Mouse (Mus musculus) CH12.LX (cell line): ENCODE measurements around the gene Abcb8. TPM values are rescaled to one million over a fixed set of nuclear protein-coding genes. Genes with fewer than 3 reads are reported as not detected.

Experiments
- DNase-seq: peaks from one replicate; pipeline ENCODE4 v3.0.0-alpha.2; 2013; ENCODE audit errors: extremely low read depth
- H3K27ac ChIP-seq: 2 replicates; pipeline ENCODE4 v1.5.1; 2012; ENCODE audit warnings: low read depth, mild to moderate bottlenecking, control low read depth, moderate library complexity; ENCODE audit not compliant: insufficient read depth
- H3K27me3 ChIP-seq: replicated peaks from 2 replicates; pipeline ENCODE3; 2012; ENCODE audit warnings: inconsistent platforms
- H3K36me3 ChIP-seq, 2 experiments: replicated peaks in 1 of 2; 2 replicates each; pipeline versions ENCODE3 to v1.6.1; 2012; ENCODE audit warnings: inconsistent platforms in 1 of 2, low read length in 1 of 2, mild to moderate bottlenecking in 1 of 2, mixed read lengths in 1 of 2, moderate library complexity in 1 of 2; ENCODE audit not compliant: control insufficient read depth in 1 of 2, insufficient read depth in 1 of 2
- H3K4me1 ChIP-seq, 2 experiments: 2 replicates each; pipeline ENCODE4 v1.6.1; 2012; ENCODE audit warnings: inconsistent platforms in 1 of 2, moderate library complexity in 1 of 2; ENCODE audit not compliant: insufficient read depth in 2 of 2, control insufficient read depth in 1 of 2
- H3K4me2 ChIP-seq: 2 replicates; pipeline ENCODE4 v1.6.1; 2012; ENCODE audit warnings: low read depth, mild to moderate bottlenecking, control low read depth; ENCODE audit not compliant: poor library complexity, insufficient read depth, severe bottlenecking
- H3K4me3 ChIP-seq, 3 experiments: fragments of 150-350 bp in 1 of 3; sonication (generic) in 1 of 3; replicated peaks in 1 of 3; 2 replicates each; pipeline versions ENCODE3 to v1.5.1; 2011 to 2012; ENCODE audit warnings: low read depth in 2 of 3, low read length in 2 of 3, mild to moderate bottlenecking in 2 of 3, moderate library complexity in 2 of 3, control low read depth in 1 of 3, improper control_type of control experiment in 1 of 3, inconsistent platforms in 1 of 3, mixed read lengths in 1 of 3; ENCODE audit not compliant: poor library complexity in 1 of 3
- H3K79me2 ChIP-seq: replicated peaks from 2 replicates; pipeline ENCODE4 v1.6.1; 2012; ENCODE audit warnings: mild to moderate bottlenecking, moderate library complexity; ENCODE audit not compliant: control insufficient read depth, poor library complexity, insufficient read depth, severe bottlenecking; ENCODE audit errors: extremely low read depth
- H3K9ac ChIP-seq: 2 replicates; pipeline ENCODE4 v1.6.1; 2012; ENCODE audit warnings: low read depth, mild to moderate bottlenecking, control low read depth, moderate library complexity; ENCODE audit not compliant: insufficient read depth
- H3K9me3 ChIP-seq: replicated peaks from 2 replicates; pipeline ENCODE3; 2012; ENCODE audit warnings: low read length, inconsistent platforms, mixed read lengths
- BHLHE40 ChIP-seq: IDR thresholded peaks from 2 replicates; pipeline ENCODE4 v1.6.1; 2011; ENCODE audit warnings: mild to moderate bottlenecking, low read depth, low read length, improper control_type of control experiment
- CHD1 ChIP-seq: IDR thresholded peaks from 2 replicates; pipeline ENCODE4 v1.6.1; 2012; ENCODE audit warnings: low read depth, low read length, improper control_type of control experiment, inconsistent platforms
- CHD2 ChIP-seq: IDR thresholded peaks from 2 replicates; pipeline ENCODE4 v1.6.1; 2011; ENCODE audit warnings: low read length, improper control_type of control experiment
- CTCF ChIP-seq, 2 experiments: IDR thresholded peaks in 1 of 2; conservative IDR thresholded peaks in 1 of 2; 2 replicates each; pipeline ENCODE4 v1.5.1; 2011 to 2012; ENCODE audit warnings: low read depth in 2 of 2, low read length in 2 of 2, improper control_type of control experiment in 1 of 2, inconsistent platforms in 1 of 2, mild to moderate bottlenecking in 1 of 2, moderate library complexity in 1 of 2
- E2F4 ChIP-seq: IDR thresholded peaks from 2 replicates; pipeline ENCODE4 v1.6.1; 2011; ENCODE audit warnings: low read depth, low read length, improper control_type of control experiment; ENCODE audit not compliant: insufficient replicate concordance
- ELF1 ChIP-seq: IDR thresholded peaks from 2 replicates; pipeline ENCODE4 v1.6.1; 2014; ENCODE audit warnings: low read depth, mild to moderate bottlenecking, inconsistent platforms, low read length, improper control_type of control experiment
- EP300 ChIP-seq: IDR thresholded peaks from 2 replicates; pipeline ENCODE4 v1.6.1; 2011; ENCODE audit warnings: low read length, improper control_type of control experiment
- ETS1 ChIP-seq: conservative IDR thresholded peaks from 2 replicates; pipeline ENCODE4 v1.6.1; 2012; ENCODE audit warnings: low read depth, mild to moderate bottlenecking, inconsistent platforms, low read length, improper control_type of control experiment, moderate library complexity
- GABPA ChIP-seq: IDR thresholded peaks from 2 replicates; pipeline ENCODE4 v1.6.1; 2012; ENCODE audit warnings: low read depth, low read length, improper control_type of control experiment, inconsistent platforms; ENCODE audit not compliant: insufficient replicate concordance
- HCFC1 ChIP-seq: IDR thresholded peaks from 2 replicates; pipeline ENCODE4 v1.6.1; 2012; ENCODE audit warnings: low read depth, mild to moderate bottlenecking, inconsistent platforms, low read length, improper control_type of control experiment
- IRF4 ChIP-seq: IDR thresholded peaks from 2 replicates; pipeline ENCODE4 v1.6.1; 2014; ENCODE audit warnings: low read depth, mild to moderate bottlenecking, inconsistent platforms, low read length, improper control_type of control experiment
- JUN ChIP-seq: IDR thresholded peaks from 2 replicates; pipeline ENCODE4 v1.6.1; 2011; ENCODE audit warnings: low read depth, mild to moderate bottlenecking, low read length, improper control_type of control experiment, moderate library complexity; ENCODE audit not compliant: insufficient read depth
- JUND ChIP-seq: conservative IDR thresholded peaks from 2 replicates; pipeline ENCODE4 v1.6.1; 2011; ENCODE audit warnings: low read depth, low read length, improper control_type of control experiment
- KAT2A ChIP-seq: IDR thresholded peaks from 2 replicates; pipeline ENCODE4 v1.6.1; 2012; ENCODE audit warnings: low read length, improper control_type of control experiment, inconsistent platforms; ENCODE audit not compliant: insufficient replicate concordance
- MAFK ChIP-seq: IDR thresholded peaks from 2 replicates; pipeline ENCODE4 v1.6.1; 2011; ENCODE audit warnings: low read length, improper control_type of control experiment; ENCODE audit not compliant: insufficient replicate concordance
- MAX ChIP-seq: IDR thresholded peaks from 2 replicates; pipeline ENCODE4 v1.6.1; 2011; ENCODE audit warnings: low read length, improper control_type of control experiment
- MAZ ChIP-seq: IDR thresholded peaks from 2 replicates; pipeline ENCODE4 v1.6.1; 2012; ENCODE audit warnings: low read depth, mild to moderate bottlenecking, inconsistent platforms, low read length, improper control_type of control experiment, moderate library complexity
- MEF2A ChIP-seq: IDR thresholded peaks from 2 replicates; pipeline ENCODE4 v1.6.1; 2014; ENCODE audit warnings: low read depth, mild to moderate bottlenecking, inconsistent platforms, low read length, improper control_type of control experiment, borderline replicate concordance
- MXI1 ChIP-seq: IDR thresholded peaks from 2 replicates; pipeline ENCODE4 v1.6.1; 2011; ENCODE audit warnings: mild to moderate bottlenecking, low read depth, low read length, improper control_type of control experiment
- MYC ChIP-seq: IDR thresholded peaks from 2 replicates; pipeline ENCODE4 v1.6.1; 2011; ENCODE audit warnings: low read depth, mild to moderate bottlenecking, improper control_type of control experiment, low read length
- NELFE ChIP-seq: IDR thresholded peaks from 2 replicates; pipeline ENCODE4 v1.6.1; 2011; ENCODE audit warnings: low read depth, low read length, improper control_type of control experiment
- NRF1 ChIP-seq: IDR thresholded peaks from 2 replicates; pipeline ENCODE4 v1.6.1; 2014; ENCODE audit warnings: low read depth, mild to moderate bottlenecking, inconsistent platforms, low read length, improper control_type of control experiment, moderate library complexity
- PAX5 ChIP-seq: IDR thresholded peaks from 2 replicates; pipeline ENCODE4 v1.6.1; 2012; ENCODE audit warnings: low read length, inconsistent platforms, mixed read lengths
- POLR2A ChIP-seq: IDR thresholded peaks from 2 replicates; pipeline ENCODE4 v1.6.1; 2011; ENCODE audit warnings: low read depth, mild to moderate bottlenecking, improper control_type of control experiment, low read length
- POLR2AphosphoS2 ChIP-seq: IDR thresholded peaks from 2 replicates; pipeline ENCODE4 v1.6.1; 2011; ENCODE audit warnings: low read depth, low read length, improper control_type of control experiment
- RAD21 ChIP-seq: IDR thresholded peaks from 2 replicates; pipeline ENCODE4 v1.6.1; 2011; ENCODE audit warnings: low read depth, mild to moderate bottlenecking, low read length, improper control_type of control experiment, moderate library complexity
- RCOR1 ChIP-seq: conservative IDR thresholded peaks from 2 replicates; pipeline ENCODE4 v1.6.1; 2012; ENCODE audit warnings: low read depth, mild to moderate bottlenecking, inconsistent platforms, low read length, improper control_type of control experiment
- SIN3A ChIP-seq: IDR thresholded peaks from 2 replicates; pipeline ENCODE4 v1.6.1; 2012; ENCODE audit warnings: low read length, improper control_type of control experiment, inconsistent platforms
- SMC3 ChIP-seq: IDR thresholded peaks from 2 replicates; pipeline ENCODE4 v1.6.1; 2011; ENCODE audit warnings: low read depth, low read length, improper control_type of control experiment
- TBP ChIP-seq: conservative IDR thresholded peaks from 2 replicates; pipeline ENCODE4 v1.6.1; 2011; ENCODE audit warnings: low read depth, low read length, improper control_type of control experiment
- TCF12 ChIP-seq: IDR thresholded peaks from 2 replicates; pipeline ENCODE4 v1.6.1; 2014; ENCODE audit warnings: low read depth, mild to moderate bottlenecking, inconsistent platforms, low read length, improper control_type of control experiment
- UBTF ChIP-seq: IDR thresholded peaks from 2 replicates; pipeline ENCODE4 v1.6.1; 2012; ENCODE audit warnings: low read depth, mild to moderate bottlenecking, inconsistent platforms, low read length, improper control_type of control experiment, moderate library complexity
- USF1 ChIP-seq: IDR thresholded peaks from 2 replicates; pipeline ENCODE4 v1.6.1; 2014; ENCODE audit warnings: low read depth, mild to moderate bottlenecking, inconsistent platforms, low read length, improper control_type of control experiment
- USF2 ChIP-seq: conservative IDR thresholded peaks from 2 replicates; pipeline ENCODE4 v1.6.1; 2011; ENCODE audit warnings: low read depth, low read length, improper control_type of control experiment
- ZC3H11A ChIP-seq: IDR thresholded peaks from 2 replicates; pipeline ENCODE4 v1.6.1; 2012; ENCODE audit warnings: low read depth, mild to moderate bottlenecking, inconsistent platforms, low read length, improper control_type of control experiment
- ZKSCAN1 ChIP-seq: IDR thresholded peaks from 2 replicates; pipeline ENCODE4 v1.6.1; 2012; ENCODE audit warnings: low read depth, inconsistent platforms, low read length, improper control_type of control experiment, borderline replicate concordance
- ZMIZ1 ChIP-seq: IDR thresholded peaks from 2 replicates; pipeline ENCODE4 v1.6.1; 2012; ENCODE audit warnings: low read depth, mild to moderate bottlenecking, inconsistent platforms, low read length, improper control_type of control experiment
- ZNF384 ChIP-seq: IDR thresholded peaks from 2 replicates; pipeline ENCODE4 v1.6.1; 2012; ENCODE audit warnings: low read depth, low read length, improper control_type of control experiment, inconsistent platforms
- dilution Hi-C: fragments of 300-500 bp; cut with MboI; formaldehyde crosslinking; loops from 2 replicates; pipeline ENCODE4 v1.14.3; 2020; ENCODE audit warnings: low sequenced_read_pairs; ENCODE audit not compliant: extremely low pct_unique_long_range_greater_than_20kb, extremely low pct_ligation_motif_present
- in situ Hi-C: fragments of 300-500 bp; cut with MboI; formaldehyde crosslinking; loops from 3 replicates; pipeline ENCODE4 v1.14.3; 2019; ENCODE audit warnings: low sequenced_read_pairs, low pct_ligation_motif_present, low pct_unique_long_range_greater_than_20kb, mixed read lengths
- polyA plus RNA-seq: library from polyadenylated mRNA; unstranded; fragments of >175 nt; gene quantifications from 2 replicates; pipeline ENCODE4 v1.2.1, GENCODE M21; 2012; ENCODE audit warnings: low read depth; ENCODE audit not compliant: insufficient read length
- total RNA-seq, 2 experiments: library from RNA; depleted of rRNA; stranded (reverse); fragments of 300-350 nt in 1 of 2; fragments of >200 nt in 1 of 2; gene quantifications; 2 replicates each; pipeline ENCODE4 v1.2.3; 2012 to 2014

Gene Abcb8
- total and polyA plus RNA-seq, 3 experiments, result 31.0 to 58.7 (median 45.4) TPM

- in situ Hi-C loops (no loop called here), dilution Hi-C loops (no loop called here)
- Histone ChIP-seq H3K9me3 (peaks cover 11% of the 10 kb centered on the region), H3K27me3 (no peaks in the 10 kb centered on the region), H3K36me3 (no peaks in the 10 kb centered on the region), H3K4me1 (peaks cover 18 to 59% of the 10 kb centered on the region in 2 experiments), H3K4me2 (peak overlapping the region; percentile 37), H3K27ac (peak overlapping the region; percentile 44), H3K79me2 (no peaks in the 10 kb centered on the region), H3K9ac (peak overlapping the region; percentile 16; the same call in 1 of the 2 replicates), H3K4me3 (peak overlapping the region; percentile 33 to 55 (median 46))
- TF ChIP-seq ETS1 (no peak), MXI1 (peak; percentile 93), ZNF384 (peak; percentile 75), KAT2A (no peak), USF2 (peak; percentile 25; the same call in 1 of the 2 replicates), CHD2 (peak; percentile 35; the same call in 1 of the 2 replicates), TBP (peak; percentile 87), E2F4 (0 out of 2 replicates have a peak, but pooled peaks have one; percentile 26), RAD21 (no peak), PAX5 (no peak), NRF1 (no peak), MYC (peak; percentile 54; the same call in 1 of the 2 replicates), UBTF (no peak), CHD1 (no peak), ZMIZ1 (0 out of 2 replicates have a peak, but pooled peaks have one; percentile 39), MAZ (no peak), MAX (peak; percentile 91), ZKSCAN1 (no peak), IRF4 (peak; percentile 24; the same call in 1 of the 2 replicates), GABPA (no peak), CTCF (conservative IDR thresholded peaks at IDR 0.05 in 1 of 2, IDR thresholded peaks at IDR 0.05 in 1 of 2; ENCODE audit: low read depth in 2 of 2, low read length in 2 of 2) (no peak), SIN3A (peak; percentile 85), RCOR1 (no peak), TCF12 (peak; percentile 73), EP300 (no peak), ZC3H11A (no peak), MEF2A (0 out of 2 replicates have a peak, but pooled peaks have one; percentile 16), ELF1 (peak; percentile 85), JUND (no peak), NELFE (peak; percentile 55; the same call in 1 of the 2 replicates), POLR2A (peak; percentile 73), HCFC1 (peak; percentile 44; the same call in 1 of the 2 replicates), USF1 (peak; percentile 59), POLR2AphosphoS2 (no peak), JUN (no peak), MAFK (no peak), BHLHE40 (no peak; the same call in 1 of the 2 replicates), SMC3 (no peak)
- peak; percentile 91 for DNase-seq
Measured at GRCm38 (mm10) chr5:24389011-24389657, 4.3 kb upstream of the Abcb8 start.
